Mouse (Mus musculus) adrenal gland, postnatal 25 days (tissue): ENCODE measurements around the gene Etv6. TPM values are rescaled to one million over a fixed set of nuclear protein-coding genes. Genes with fewer than 3 reads are reported as not detected.

Source experiments
- DNase-seq: peaks from one replicate; pipeline ENCODE4 v3.0.0; 2021; ENCODE audit warnings: mixed read lengths
- total RNA-seq: library from RNA; stranded (reverse); gene quantifications from 2 replicates; pipeline ENCODE4 v1.2.3, GENCODE M21; 2021

Gene Etv6
- total RNA-seq, 1 experiment from 2014 or later = 40.9 TPM

DNA sequence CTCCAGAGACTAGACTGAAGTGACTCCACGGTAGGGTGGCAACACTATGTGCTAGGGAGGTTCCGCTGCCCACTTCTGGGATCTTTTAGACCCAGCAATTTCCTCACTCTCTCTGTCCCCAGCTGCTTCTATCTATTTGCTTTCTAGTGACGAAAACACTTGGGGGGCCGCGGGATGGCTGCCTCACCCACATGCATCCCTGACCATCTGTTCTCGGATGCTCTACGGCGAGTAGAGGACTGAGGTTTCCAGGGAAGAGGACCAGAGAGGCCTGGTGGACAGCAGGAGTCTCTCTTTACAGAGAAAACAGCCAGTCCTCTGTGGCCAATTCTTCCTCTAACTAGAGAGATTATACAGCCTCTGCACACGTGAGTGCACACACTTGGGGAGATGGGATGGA, 43.6 kb downstream of the Etv6 start:
- DNase-seq = no peak

DNA sequence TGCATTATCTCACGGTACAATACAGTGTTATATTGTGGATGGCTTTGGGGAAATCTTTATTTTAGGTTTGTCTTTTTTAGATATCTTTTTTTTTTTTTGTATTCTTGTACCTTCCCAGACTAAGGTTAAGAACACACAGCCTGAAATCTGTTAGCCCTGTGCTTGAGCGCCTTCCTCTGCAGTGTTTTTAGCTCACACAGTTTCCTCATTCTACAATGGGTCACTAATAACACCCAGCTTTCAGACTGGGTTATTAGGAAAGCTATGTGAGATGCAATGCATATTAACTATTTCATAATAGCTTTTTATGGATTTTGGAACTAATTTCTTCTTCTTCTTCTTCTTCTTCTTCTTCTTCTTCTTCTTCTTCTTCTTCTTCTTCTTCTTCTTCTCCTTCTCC, 44.1 kb downstream of the Etv6 start:
- DNase-seq = no peak

DNA sequence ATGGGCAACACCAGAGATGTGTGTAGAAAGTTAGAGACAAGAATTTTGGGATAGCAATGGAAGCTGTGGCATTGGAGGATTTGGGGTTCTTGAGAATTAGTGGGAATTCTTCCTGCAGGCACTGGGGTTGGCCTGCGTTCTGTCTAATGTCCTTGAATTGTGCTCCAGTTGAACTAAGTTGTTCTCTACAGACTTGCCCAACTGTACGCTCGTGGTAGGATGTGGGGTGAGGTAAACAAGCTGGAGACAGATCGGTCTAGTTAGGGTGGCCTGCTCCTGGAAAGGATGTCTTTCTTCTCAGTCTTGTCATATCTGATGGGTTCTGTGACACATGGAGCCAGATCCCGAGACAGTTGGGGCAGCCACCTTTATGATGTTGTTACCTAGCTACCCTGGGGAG, 45.4 kb downstream of the Etv6 start:
- no peak for DNase-seq

- DNase-seq = peak; percentile 32
Observed at GRCm38 (mm10) chr6:134082229-134082920, 46.9 kb downstream of the Etv6 start.

DNA sequence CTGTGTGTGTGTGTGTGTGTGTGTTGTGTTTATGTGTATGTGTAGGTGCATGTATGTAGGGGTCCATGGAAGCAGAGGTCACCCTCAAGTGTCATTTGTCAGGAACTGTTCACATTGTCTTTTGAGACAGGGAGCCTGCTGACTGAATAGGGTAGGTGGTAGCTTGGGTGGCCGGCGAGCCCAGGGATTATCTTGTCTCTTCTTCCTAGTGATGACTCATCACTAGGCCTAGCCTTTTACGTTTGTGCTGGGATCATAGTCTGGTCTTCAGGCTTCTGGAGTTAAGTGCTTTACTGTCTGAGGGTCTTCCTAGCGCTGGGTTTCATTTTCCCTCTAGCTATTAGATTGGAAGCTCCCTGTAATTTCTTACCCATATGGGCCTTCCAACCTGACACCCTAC, 47.9 kb downstream of the Etv6 start:
- DNase-seq = no peak

DNA sequence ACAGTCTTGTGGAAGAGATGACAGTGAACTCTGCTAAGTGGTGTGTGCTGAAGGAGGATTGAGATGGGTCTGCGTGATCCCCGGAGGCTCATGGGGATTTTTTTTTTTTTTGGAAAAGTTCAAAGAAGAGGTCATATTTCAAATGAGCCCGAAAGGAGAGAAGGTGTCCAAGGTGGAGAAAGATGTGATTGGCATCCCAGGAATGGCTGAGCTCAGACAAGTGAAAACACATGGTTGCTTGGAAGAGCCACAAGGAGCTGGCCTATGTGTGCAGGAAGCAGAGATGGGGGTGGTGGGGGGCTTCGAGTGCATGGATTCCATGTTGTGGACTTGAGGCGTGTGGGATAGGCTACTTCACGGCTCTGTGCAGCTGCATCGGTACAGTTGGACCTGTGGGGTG, 50.9 kb downstream of the Etv6 start:
- no peak for DNase-seq

DNA sequence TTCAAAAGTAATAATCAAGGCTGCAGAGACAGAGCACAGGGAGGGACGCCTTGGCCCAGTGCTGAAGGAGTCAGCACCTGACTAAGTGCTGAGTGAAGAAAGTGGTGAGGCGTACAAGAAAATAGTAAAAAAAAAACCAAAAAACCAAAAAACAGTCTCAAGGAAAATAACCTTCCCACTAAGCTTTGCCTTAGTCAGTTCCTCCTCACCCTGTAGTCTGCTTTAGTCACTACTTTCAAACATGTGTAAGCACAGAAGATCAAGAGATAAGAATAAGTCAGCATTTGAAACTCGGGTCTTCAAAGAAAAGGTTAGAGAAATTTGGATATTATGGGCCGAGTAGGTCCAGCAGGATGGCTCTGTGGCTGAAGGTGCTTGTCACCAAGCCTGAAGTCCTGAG, 52.2 kb downstream of the Etv6 start:
- DNase-seq = no peak

- peak; percentile 31 for DNase-seq
Observed at GRCm38 (mm10) chr6:134089671-134090377, 54.3 kb downstream of the Etv6 start.

GRCm38 (mm10) chr6:134090378-134090692, 54.8 kb downstream of the Etv6 start:
- DNase-seq = no peak

DNA sequence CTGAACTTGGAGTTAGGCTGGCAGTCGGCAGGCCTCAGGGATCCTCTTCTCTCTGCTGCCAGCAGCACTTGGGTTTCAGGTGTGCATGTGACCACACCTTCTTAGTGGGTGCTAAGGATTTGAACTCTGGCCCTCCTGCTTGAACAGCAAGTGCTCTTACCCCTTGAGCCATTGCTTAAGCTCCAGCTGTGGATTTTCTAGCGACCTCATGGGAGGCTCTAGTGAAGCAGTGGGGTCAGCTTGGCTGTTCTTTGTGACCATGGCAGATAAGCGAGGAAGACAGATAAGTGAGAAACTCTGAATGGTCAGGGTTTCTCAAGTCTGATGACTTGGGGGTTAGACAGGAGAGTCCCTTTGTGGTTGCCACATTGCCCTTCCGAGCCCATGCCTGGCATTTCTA, 55.4 kb downstream of the Etv6 start:
- DNase-seq = no peak

DNA sequence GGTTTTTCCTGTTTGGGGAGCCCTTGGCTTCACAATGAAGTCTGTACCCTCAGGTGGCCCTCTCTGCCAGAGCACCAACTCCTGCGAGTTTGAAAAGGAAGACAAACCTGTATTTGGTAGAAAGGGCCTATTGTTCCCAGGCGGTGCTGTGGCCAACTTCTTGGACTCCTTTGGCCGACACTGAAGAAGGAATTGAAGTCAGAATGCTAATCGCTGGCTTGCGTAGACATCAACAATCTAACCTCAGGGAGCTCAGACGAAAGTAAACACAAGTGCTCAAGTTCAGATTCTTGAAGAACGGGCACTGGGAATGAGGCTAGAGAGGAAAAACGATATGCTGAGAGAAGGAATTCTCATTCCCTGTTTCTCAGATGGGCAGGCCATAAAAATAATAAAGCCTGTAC, 55.9 kb downstream of the Etv6 start:
- no peak for DNase-seq

GRCm38 (mm10) chr6:134094066-134094465, 58.6 kb downstream of the Etv6 start:
- no peak for DNase-seq

DNA sequence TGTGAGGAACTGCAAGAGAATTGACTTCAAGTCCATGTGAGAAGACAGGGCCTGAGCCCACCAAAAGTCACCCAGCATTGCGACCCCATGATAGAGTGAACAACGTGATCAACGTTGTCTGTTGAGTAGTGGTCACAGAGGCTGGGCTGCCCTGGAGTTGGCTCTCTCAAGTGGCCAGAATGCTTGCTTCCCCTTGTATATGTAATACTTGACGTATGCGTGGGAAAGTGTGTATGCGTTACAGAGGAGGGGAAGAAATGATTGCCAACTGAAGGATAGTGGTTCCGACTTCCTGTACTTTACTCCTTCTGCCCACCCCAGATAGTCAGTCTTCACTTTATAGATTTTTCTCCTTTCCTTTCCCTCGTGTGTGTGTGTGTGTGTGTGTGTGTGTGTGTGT, 59.1 kb downstream of the Etv6 start:
- no peak for DNase-seq

GRCm38 (mm10) chr6:134095582-134095981, 60.1 kb downstream of the Etv6 start:
- no peak for DNase-seq

DNA sequence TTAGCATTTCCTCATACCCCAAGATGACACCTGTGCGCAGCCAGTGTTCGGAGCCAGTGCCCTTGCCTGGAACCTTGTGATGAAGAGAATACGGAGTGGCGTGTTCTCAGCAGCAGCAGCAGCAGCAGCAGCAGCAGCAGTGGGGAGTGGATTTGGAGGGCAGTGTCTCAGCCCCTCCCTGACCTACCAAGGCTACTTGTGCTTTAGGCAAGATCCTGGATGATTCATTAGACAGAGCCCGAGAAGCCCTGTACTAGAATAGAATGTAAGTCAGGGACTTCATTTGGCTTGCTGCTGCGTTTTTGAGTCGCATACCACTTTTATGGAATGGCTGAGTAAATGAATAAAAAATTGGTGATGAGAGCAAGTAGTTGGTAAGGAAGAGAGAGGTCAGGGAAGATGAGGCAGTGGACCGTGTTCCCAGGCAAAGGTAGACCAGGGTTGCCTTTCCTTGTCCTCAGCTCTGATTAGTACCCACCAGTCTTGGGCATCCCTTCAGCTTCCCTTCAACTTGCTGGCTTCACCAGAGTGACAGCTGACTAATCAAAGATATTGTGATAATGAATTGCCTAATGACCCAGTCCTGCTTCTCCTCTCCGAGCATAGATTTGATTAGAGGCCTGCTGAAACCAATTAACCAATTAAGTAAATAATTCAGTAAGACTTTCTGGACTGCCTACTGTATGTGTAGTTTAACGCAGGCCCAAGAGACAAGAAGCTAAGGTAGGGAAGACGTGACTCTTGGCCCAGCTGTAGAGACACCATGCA, 64.7 kb downstream of the Etv6 start:
- DNase-seq = no peak

DNA sequence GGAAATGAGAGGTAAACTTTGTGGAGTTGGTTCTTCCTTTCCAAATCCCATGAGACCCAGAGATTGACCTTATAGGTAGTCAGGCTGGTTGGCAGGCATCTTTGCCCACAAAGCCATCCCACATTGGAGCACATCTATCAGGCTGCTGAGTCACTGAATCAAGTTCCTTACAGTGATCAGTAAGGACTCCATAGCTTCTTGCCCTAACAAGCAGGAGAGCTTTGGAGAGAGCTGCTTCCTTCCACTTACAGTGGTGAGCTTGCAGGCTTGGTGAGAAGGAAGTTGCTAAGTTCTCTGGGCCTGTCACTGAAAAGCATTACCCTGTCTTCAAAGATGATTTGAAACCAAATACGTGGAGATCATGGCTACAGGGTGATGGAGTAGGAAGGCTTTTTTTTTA, 66.9 kb downstream of the Etv6 start:
- DNase-seq = no peak

DNA sequence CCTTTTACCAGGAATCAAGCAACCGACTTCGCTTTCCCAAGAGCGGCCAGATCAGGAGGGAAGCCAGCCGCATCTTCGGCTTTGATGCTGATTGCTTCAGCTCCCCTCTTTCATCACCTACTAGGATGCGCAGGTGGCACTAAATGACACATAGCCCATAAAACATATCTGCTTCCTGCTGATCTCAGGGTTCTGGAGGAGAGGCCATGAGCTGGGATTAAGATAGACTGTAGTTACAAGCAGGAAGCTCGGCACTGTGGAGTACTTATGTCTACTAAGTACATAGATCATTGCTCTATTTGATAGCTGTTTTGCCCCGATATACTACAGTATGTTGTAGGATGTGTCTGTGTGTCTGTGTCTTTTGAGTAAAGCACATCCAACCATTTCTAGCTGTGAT, 68.0 kb downstream of the Etv6 start:
- no peak for DNase-seq

DNA sequence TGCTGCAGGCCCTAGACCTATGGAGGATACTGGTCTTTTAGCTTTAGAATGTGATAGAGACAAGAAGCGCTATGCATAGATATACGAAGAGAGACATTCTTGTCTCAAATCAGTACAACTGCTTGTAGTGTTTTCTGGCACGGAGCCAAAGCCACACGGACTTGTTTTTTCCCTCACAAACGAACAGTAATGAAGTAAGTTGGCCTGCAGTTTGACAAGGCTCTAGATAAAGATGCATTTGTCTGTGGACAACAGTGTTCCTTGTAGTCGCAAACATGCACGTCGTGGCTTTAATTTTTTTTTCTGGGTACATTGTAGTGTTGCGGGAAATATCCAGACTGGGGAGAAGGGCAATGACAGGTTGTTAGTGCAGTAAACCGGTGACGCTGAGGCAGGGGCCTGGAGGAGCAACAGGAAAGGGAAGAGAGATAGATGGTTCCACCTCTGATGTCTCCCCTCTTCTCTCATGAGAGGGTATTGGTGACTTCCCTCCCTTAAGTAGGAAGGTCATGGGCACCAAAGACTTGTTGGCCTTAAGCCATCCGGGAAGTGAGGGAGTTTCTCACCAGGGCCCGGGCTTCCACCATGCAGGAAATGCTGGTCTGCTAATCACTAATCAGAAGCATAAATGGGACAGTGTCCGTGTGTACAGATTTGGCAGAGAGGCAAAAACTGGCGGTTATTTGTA, 70.2 kb downstream of the Etv6 start:
- peak; percentile 42 for DNase-seq

DNA sequence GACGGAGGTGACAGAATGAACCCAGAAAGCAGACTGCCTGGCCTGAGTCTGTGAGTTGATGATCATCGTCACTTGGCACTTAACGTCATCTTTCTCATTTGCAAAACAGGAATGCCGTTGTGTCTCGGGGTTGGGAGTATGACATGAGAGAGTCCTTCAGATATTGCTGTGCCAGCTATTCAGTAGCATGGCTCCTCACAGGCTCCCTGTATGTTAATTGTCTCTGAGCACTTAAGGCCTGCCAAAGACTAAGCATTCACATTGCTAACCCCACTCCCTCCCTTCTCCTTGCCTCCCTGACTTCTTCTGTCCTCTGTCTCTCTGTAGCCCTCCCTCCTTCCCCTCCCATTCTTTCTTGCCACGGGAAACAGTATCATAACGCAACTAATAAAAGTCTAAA, 72.2 kb downstream of the Etv6 start:
- no peak for DNase-seq

DNA sequence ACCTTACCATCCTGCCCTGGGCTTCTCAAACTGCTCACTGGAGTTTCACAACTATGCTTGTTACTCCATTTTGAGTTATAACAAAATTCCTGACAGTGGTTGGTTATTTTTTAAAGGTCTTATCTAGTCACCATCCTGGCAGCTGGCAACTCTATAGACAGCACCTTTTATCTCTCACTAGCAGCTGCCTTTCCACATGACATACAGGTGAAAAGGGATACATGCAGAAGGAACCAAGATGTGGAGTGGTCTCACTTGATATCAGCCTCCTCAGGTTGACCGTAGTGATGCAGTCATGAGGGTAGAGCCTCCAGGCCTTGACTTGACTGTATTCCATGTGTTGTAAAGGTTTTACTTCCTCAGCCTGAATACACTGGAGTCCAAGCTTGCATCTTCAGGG, 74.2 kb downstream of the Etv6 start:
- no peak for DNase-seq

DNA sequence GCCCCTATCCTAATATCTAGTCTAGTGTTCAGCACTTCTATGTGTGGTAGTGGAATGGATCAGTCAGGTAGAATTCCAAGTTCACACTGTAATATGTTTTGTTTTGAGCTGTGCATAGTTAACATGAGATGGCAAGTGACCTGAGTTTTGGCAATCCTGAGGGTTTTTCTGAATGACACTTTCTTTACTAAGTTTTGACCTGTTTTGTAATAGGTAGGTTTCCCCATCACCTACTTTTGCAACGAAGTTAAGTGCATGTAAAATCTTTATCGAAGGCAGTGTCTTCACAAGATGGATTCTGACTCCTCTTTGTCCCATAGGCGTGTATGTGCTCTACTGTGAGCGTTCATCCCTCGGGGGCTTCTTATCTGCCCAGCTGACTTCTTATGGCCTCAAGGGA, 74.7 kb downstream of the Etv6 start:
- DNase-seq = no peak

DNA sequence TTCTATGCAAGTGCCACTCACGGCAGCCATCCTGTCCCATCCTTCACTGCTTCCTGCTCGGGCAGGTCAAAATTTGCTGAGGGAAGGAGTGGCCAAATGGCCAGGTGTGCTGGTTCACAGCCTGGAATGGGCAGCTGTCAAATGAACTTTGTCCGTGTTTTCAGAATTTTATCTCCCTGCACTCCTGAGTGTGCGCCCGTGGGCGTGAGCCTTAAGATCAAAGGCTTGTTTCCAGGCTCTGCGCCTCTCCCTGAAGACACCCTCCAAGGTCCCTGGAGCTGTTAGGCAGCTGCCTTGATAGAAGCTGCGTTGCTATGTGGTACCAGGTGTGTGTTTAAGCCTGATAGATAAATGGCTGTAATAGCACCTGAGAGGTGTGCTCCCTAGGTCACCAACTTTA, 76.1 kb downstream of the Etv6 start:
- no peak for DNase-seq

DNA sequence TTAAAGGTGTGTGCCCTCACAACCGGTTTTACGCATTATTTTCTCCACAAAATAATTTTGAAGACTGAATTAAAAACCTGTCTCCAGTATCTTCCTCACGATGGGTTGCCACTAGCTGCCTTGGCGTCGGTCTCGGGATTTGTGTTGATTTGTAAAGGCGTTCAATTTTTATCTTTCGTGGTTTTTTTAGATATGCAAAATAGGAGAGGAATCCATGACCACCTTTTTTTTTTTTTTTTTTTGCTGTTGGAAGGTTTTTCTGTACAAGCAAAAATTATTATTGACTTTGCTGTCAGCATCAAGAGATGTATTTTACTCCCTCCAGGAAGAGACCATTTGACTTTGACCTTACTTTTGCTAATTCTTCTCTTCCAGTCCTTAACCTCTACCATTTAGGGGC, 77.3 kb downstream of the Etv6 start:
- no peak for DNase-seq
